Mouse (Mus musculus) neural tube, embryonic 13.5 days (tissue): ENCODE results near the gene Slc16a4. TPM values are rescaled to one million over a fixed set of nuclear protein-coding genes. Genes with fewer than 3 reads are reported as not detected.
A peak's percentile ranks its signal among the peaks of the same experiment; 100 is the strongest.

Source experiments
- ATAC-seq: fragments of 200-750 bp; cut with Nextera tagmentation; 2 replicates; pipeline ENCODE4 v1.8.0; 2017; ENCODE audit warnings: low read depth, mild to moderate bottlenecking, moderate TSS enrichment, moderate library complexity
- H3K27ac ChIP-seq: fragments of 300-500 bp; sonication (generic); replicated peaks from 2 replicates; pipeline ENCODE4 v1.5.1; 2015; ENCODE audit warnings: moderate library complexity, mild to moderate bottlenecking, inconsistent platforms
- H3K27me3 ChIP-seq: fragments of 300-500 bp; sonication (generic); 2 replicates; pipeline ENCODE4 v1.6.1; 2015; ENCODE audit warnings: mild to moderate bottlenecking, inconsistent platforms
- H3K36me3 ChIP-seq: fragments of 300-500 bp; sonication (generic); 2 replicates; pipeline ENCODE4 v1.6.1; 2015; ENCODE audit warnings: mild to moderate bottlenecking, inconsistent platforms
- H3K4me1 ChIP-seq: fragments of 300-500 bp; sonication (generic); replicated peaks from 2 replicates; pipeline ENCODE4 v1.6.1; 2015; ENCODE audit warnings: inconsistent platforms
- H3K4me2 ChIP-seq: fragments of 300-500 bp; sonication (generic); 2 replicates; pipeline ENCODE4 v1.6.1; 2015; ENCODE audit warnings: inconsistent platforms, mild to moderate bottlenecking, moderate library complexity
- H3K4me3 ChIP-seq: fragments of 300-500 bp; sonication (generic); 2 replicates; pipeline ENCODE4 v1.5.1; 2015; ENCODE audit warnings: mild to moderate bottlenecking, inconsistent platforms
- H3K9ac ChIP-seq: fragments of 300-500 bp; sonication (generic); 2 replicates; pipeline ENCODE4 v1.6.1; 2015; ENCODE audit warnings: moderate library complexity, mild to moderate bottlenecking, inconsistent platforms
- H3K9me3 ChIP-seq: fragments of 300-500 bp; sonication (generic); 2 replicates; pipeline ENCODE4 v1.6.1; 2016; ENCODE audit warnings: inconsistent platforms
- WGBS: fragments of 180-500 bp; shearing (Covaris S2); methylation state at CpG from one replicate; pipeline ENCODE4 v1.1.7; 2015; 5-methylcytosine and 5-hydroxymethylcytosine counted together
- polyA plus RNA-seq: library from polyadenylated mRNA; unstranded; fragments of >200 nt; fragmentation: Nextera tagmentation; extraction: Ambion mirVana; gene quantifications from 2 replicates; pipeline ENCODE4 v1.2.1, GENCODE M21; 2015

Slc16a4 gene
- polyA plus RNA-seq, 1 experiment from 2014 or later: 1.9 TPM

DNA sequence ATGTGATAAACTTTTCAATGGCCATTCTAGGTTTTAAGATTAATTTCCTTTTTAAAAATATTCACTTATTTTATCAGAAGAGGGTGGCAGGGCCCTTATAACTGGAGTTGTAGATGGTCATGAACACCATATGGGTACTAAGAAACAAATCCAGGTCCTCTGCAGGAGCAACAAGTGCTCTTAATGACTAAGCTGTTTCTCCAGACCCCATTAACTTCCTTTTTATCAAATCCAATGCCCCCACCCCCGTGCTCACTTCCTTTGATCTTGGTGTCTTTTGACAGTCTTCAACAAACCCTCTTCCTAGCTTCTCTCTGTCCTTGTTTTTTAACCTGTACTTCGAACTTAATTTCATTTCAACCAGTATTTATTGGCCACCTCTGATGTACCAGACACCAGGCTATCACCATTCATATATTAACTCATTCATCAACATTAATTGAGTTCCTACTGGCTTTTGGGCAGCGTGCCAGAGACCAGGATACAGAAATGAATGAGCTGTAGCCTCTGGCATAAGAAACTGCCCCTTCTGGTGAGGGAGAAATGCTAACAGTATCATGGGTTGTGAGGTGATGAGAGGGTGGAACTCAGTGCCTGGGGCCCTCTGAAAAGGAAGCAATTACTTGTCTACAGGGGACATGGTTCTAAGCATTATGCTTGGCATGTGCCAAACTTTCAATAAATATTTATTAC lies 54.1 kb downstream of the Slc16a4 start:
- WGBS: 36% methylated on average over 3 of the region's 3 CpGs

DNA sequence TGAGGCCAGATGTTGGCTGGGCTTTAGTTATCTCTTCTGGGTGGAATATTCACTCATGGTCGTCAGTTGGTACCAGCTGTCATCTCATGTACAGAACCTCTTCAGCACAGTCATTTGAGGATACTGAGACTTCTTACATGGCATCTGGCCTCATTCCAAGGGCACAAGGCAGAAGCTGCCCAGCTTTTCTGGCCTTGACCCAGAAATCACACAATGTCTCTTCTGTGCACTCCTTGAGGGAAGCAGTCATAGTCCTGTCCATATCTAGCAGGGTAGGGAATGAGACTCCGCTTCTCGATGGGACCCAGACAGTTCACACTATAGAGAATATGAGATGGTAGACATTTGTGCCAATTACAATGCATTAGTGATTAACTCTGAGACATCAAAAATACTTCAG lies 58.0 kb downstream of the Slc16a4 start:
- Histone ChIP-seq H3K36me3 (no peaks in the 10 kb centered on the region), H3K4me1 (peaks cover 10% of the 10 kb centered on the region), H3K4me2 (no peak overlapping the region), H3K27me3 (peaks cover 8% of the 10 kb centered on the region; the same call in 1 of the 2 replicates), H3K27ac (no peak overlapping the region), H3K4me3 (no peak overlapping the region), H3K9ac (no peak overlapping the region), H3K9me3 (no peaks in the 10 kb centered on the region)
- no peak for ATAC-seq
- WGBS: 78% methylated on average over 3 of the region's 3 CpGs

More for the DNA sequence above, 54.1 kb downstream of the Slc16a4 start:
- H3K4me1 ChIP-seq: peaks cover 8% of the 10 kb centered on the region
- no peak overlapping the region for H3K27ac ChIP-seq
- no peaks in the 10 kb centered on the region for H3K36me3 ChIP-seq
- no peak overlapping the region for H3K9ac ChIP-seq
- H3K4me2 ChIP-seq: no peak overlapping the region
- no peak overlapping the region for H3K4me3 ChIP-seq
- ATAC-seq: peak; percentile 79
- no peaks in the 10 kb centered on the region; the same call in 1 of the 2 replicates for H3K27me3 ChIP-seq
- no peaks in the 10 kb centered on the region for H3K9me3 ChIP-seq

DNA sequence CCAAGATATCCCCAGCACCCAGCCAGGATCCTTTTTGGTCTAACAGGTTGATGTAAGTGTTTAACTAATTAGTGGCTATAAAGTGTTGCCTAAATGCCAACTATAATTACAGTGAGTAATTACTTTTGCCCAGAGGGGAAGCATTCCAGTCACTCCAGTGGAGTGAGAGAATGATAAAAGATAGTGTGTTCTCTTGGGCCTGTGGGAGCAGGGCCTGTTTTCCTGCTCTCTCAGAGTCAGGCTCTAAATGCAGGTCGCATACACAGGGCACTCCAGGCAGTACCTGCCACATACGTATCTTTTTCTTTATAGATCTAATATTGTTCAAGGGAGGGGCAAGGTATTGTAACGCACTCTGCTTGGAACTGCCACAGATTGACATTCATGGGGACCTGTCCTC lies 60.7 kb downstream of the Slc16a4 start:
- 63% methylated on average over 3 of the region's 3 CpGs for WGBS
- no peaks in the 10 kb centered on the region for H3K36me3 ChIP-seq
- H3K27me3 ChIP-seq: peaks cover 24% of the 10 kb centered on the region
- H3K9ac ChIP-seq: no peak overlapping the region
- no peaks in the 10 kb centered on the region for H3K9me3 ChIP-seq
- no peak overlapping the region for H3K4me3 ChIP-seq
- H3K27ac ChIP-seq: no peak overlapping the region
- H3K4me2 ChIP-seq: no peak overlapping the region
- H3K4me1 ChIP-seq: 0 out of 2 replicates have a peak, but pooled peaks cover 2% of the 10 kb centered on the region
- peak; percentile 19; the same call in 1 of the 2 replicates for ATAC-seq

DNA sequence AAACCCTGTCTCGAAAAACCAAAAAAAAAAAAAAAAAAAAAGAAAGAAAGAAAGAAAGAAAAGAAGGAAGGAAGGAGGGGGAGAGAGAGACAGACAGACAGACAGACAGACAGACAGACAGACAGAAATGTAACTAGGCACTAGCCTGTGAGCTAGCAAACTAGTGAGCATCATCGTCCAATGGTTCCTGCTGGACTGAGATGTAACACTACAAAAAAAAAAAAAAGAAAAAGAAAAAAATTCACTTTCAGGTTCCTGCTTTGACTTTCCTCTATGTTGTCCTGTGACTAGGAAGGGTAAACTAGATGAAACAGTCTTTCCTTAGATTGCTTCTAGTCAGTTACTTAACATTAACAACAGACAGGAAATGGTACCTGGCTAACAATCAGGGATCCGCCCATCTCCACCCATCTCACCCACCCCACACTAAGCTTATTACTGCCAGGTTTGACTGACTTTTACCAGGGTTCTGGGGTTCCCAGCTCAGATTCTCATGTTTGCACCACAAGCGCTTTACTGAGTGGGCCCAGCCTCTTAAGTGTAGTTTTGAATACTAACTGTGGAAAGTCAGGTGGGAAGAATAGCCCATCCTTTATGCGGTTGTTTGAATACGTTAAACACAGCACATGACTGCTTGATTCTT lies 64.7 kb downstream of the Slc16a4 start:
- ATAC-seq: no peak
- Histone ChIP-seq H3K36me3 (no peaks in the 10 kb centered on the region), H3K9me3 (no peaks in the 10 kb centered on the region), H3K4me1 (peaks cover 8% of the 10 kb centered on the region; the same call in 1 of the 2 replicates), H3K9ac (no peak overlapping the region), H3K4me2 (no peak overlapping the region), H3K27ac (no peak overlapping the region), H3K4me3 (no peak overlapping the region), H3K27me3 (peaks cover 37% of the 10 kb centered on the region)
- WGBS: 83% methylated on average over 6 of the region's 6 CpGs

DNA sequence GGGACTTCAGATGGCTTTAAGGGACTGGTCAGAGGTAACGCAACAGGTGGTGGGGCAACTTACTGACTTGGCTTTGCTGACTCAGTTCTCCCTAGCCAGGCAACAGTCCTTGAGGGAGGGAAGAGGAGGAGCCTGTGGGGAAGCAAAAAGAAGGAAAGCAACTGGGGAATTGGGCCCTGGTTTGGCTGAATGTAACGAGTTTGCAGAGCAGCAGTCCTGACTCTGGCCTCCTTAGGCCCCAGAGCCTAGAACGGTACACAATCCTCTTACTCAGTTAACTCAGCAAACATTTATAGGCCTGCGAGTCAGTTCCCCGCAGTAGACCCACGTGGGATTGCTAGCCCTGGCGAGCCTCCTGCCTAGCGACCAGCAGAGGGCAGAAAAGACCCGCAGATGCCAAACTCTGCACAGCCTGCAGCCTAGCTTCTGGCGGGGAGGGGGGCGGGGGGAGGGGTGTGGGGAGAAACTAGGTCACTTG lies 66.0 kb downstream of the Slc16a4 start:
- ATAC-seq: peak; percentile 93
- H3K27me3 ChIP-seq: peaks cover 37% of the 10 kb centered on the region
- no peak overlapping the region for H3K4me2 ChIP-seq
- H3K4me1 ChIP-seq: peaks cover 6% of the 10 kb centered on the region; the same call in 1 of the 2 replicates
- no peak overlapping the region for H3K9ac ChIP-seq
- H3K27ac ChIP-seq: no peak overlapping the region
- no peaks in the 10 kb centered on the region for H3K9me3 ChIP-seq
- H3K36me3 ChIP-seq: no peaks in the 10 kb centered on the region
- no peak overlapping the region for H3K4me3 ChIP-seq
- 1% methylated on average over 11 of the region's 11 CpGs for WGBS

DNA sequence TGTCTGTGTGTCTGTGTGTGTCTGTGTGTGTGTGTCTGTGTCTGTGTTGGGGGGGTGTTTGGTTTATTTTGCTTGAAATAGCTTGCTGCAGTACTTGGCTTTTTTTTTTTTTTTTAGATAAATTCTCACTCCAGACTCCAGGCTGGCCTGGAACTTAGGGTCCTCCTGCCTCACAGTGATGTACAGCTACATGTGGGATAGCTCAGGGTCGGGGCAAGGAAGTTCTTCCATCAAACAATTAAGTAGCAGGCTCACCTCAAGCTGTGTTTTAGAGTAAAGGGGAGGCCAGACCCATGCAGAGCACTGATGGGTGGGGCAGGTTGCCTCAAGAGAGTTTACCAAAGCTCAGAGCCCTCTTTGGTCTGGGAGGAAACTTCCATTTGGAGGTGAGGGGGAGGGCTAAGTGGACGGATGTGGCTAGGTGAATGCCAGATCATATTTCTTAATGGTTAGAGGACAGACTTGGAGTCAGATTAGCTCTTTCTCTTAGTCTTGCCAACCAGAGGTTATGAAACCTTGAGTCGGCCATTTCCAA lies 66.7 kb downstream of the Slc16a4 start:
- no peak overlapping the region for H3K27ac ChIP-seq
- H3K9me3 ChIP-seq: no peaks in the 10 kb centered on the region
- no peaks in the 10 kb centered on the region for H3K36me3 ChIP-seq
- H3K9ac ChIP-seq: no peak overlapping the region
- H3K4me1 ChIP-seq: peaks cover 6% of the 10 kb centered on the region; the same call in 1 of the 2 replicates
- ATAC-seq: no peak
- WGBS: 59% methylated on average over 3 of the region's 3 CpGs
- no peak overlapping the region for H3K4me3 ChIP-seq
- H3K4me2 ChIP-seq: no peak overlapping the region
- H3K27me3 ChIP-seq: peaks cover 40% of the 10 kb centered on the region

DNA sequence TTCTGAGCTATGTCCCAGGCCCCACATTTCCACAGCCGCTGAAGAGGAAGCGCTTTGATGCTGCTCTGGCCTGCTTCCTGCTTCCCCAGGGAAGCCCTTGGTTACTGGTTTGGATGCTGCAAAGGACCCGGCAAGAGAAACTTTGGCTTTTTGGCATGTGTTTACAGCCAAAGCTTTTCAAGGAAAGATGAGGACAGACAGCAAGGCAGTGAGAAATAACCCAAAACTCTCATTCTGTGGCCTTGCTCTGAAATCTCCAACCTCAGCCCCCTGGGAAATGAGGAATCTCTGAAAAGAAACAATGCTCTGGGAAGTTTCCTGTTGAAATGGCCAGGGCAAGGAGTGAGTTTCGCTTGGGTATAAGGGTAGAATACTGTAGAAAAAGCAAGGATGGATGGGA lies 69.3 kb downstream of the Slc16a4 start:
- no peak overlapping the region for H3K9ac ChIP-seq
- peaks cover 6% of the 10 kb centered on the region; the same call in 1 of the 2 replicates for H3K4me1 ChIP-seq
- H3K9me3 ChIP-seq: no peaks in the 10 kb centered on the region
- no peaks in the 10 kb centered on the region for H3K36me3 ChIP-seq
- peaks cover 39% of the 10 kb centered on the region for H3K27me3 ChIP-seq
- no peak overlapping the region for H3K4me3 ChIP-seq
- H3K27ac ChIP-seq: no peak overlapping the region
- ATAC-seq: no peak
- WGBS: 75% methylated on average over 4 of the region's 4 CpGs
- H3K4me2 ChIP-seq: no peak overlapping the region

Other genes starting within 250 kb of the Slc16a4 start
- gene Kcna2, start 190.1 kb upstream of the Slc16a4 start, polyA plus RNA-seq: 1.5 and 1.9 TPM in 2 replicates
- not detected in 2 replicates for gene Kcna10, start 108.2 kb upstream of the Slc16a4 start, polyA plus RNA-seq
- gene Cym, start 69.5 kb upstream of the Slc16a4 start, polyA plus RNA-seq: 0.27 and 1.2 TPM in 2 replicates
- not detected in 2 replicates for gene A630076J17Rik, start 60.6 kb upstream of the Slc16a4 start, polyA plus RNA-seq
- not detected in 2 replicates for gene Prok1, start 51.5 kb upstream of the Slc16a4 start, polyA plus RNA-seq
- 220 and 227 TPM in 2 replicates for gene Lamtor5, start 12.4 kb upstream of the Slc16a4 start, polyA plus RNA-seq
- gene Rbm15, start 42.4 kb downstream of the Slc16a4 start, polyA plus RNA-seq: 8.4 TPM in 2 replicates
- gene Kcnc4, start 168.3 kb downstream of the Slc16a4 start, polyA plus RNA-seq: 1.8 TPM in 2 replicates
- 8.1 and 8.7 TPM in 2 replicates for gene Slc6a17, start 226.8 kb downstream of the Slc16a4 start, polyA plus RNA-seq